Mouse (Mus musculus) limb, embryonic 10.5 days (tissue): ENCODE measurements around the gene Ublcp1. TPM values are rescaled to one million over a fixed set of nuclear protein-coding genes. Genes with fewer than 3 reads are reported as not detected.
A peak's percentile ranks its signal among the peaks of the same experiment; 100 is the strongest.
"Not testable (repeated sequence)": the region's sequence is repeated elsewhere in the genome, so short reads cannot be mapped to it uniquely, and the experiment has no call there.

ENCODE experiments used
- DNase-seq: peaks from one replicate; pipeline ENCODE4 v3.0.0-alpha.2; 2017; ENCODE audit warnings: low spot score
- H3K27ac ChIP-seq: fragments of 300-500 bp; sonication (generic); 2 replicates; pipeline ENCODE4 v1.5.1; 2016; ENCODE audit warnings: mild to moderate bottlenecking
- H3K27me3 ChIP-seq: fragments of 300-500 bp; sonication (generic); 2 replicates; pipeline ENCODE4 v1.6.1; 2016; ENCODE audit warnings: low read depth, mild to moderate bottlenecking; ENCODE audit not compliant: poor library complexity, severe bottlenecking
- H3K36me3 ChIP-seq: fragments of 300-500 bp; sonication (generic); 2 replicates; pipeline ENCODE4 v1.6.1; 2016; ENCODE audit warnings: mild to moderate bottlenecking, moderate library complexity
- H3K4me1 ChIP-seq: fragments of 300-500 bp; sonication (generic); 2 replicates; pipeline ENCODE4 v1.6.1; 2016
- H3K4me3 ChIP-seq: fragments of 300-500 bp; sonication (generic); 2 replicates; pipeline ENCODE4 v1.5.1; 2016; ENCODE audit warnings: mild to moderate bottlenecking, moderate library complexity
- H3K9me3 ChIP-seq: fragments of 300-500 bp; sonication (generic); replicated peaks from 2 replicates; pipeline ENCODE4 v1.6.1; 2016; ENCODE audit warnings: mild to moderate bottlenecking
- WGBS: fragments of 180-500 bp; shearing (Covaris S2); methylation state at CpG from one replicate; pipeline ENCODE4 v1.1.7; 2016; 5-methylcytosine and 5-hydroxymethylcytosine counted together
- polyA plus RNA-seq: library from polyadenylated mRNA; unstranded; fragments of >200 nt; fragmentation: Nextera tagmentation; extraction: Ambion mirVana; gene quantifications from 2 replicates; pipeline ENCODE4 v1.2.1, GENCODE M21; 2016

Gene Ublcp1
- polyA plus RNA-seq, 1 experiment from 2014 or later, result 84.8 TPM

DNA sequence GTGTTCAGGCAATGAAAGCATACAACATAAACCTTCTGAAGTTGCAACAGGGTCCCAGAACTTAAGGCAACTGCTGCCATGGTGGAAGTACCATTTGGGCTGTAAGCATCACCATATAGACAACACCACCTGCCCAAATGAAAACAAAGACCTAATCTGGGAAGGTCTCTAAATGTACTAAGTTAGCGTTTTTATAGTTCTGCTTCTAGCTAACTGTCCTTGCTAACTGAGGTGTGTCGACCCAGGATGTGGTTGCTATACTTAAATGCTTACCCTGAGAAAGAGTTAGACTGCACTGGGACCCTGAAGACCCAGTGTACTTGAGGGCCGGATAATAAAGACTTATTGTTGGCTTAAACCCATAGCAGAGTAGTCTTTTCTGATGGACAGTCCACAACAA is 5.2 kb upstream of the Ublcp1 start:
- Histone ChIP-seq H3K4me3 (no peak overlapping the region), H3K27me3 (no peaks in the 10 kb centered on the region), H3K27ac (no peak overlapping the region), H3K4me1 (peaks cover 7% of the 10 kb centered on the region), H3K36me3 (no peaks in the 10 kb centered on the region), H3K9me3 (no peaks in the 10 kb centered on the region)
- no peak for DNase-seq
- WGBS, result 75% methylated on average over 3 of the region's 3 CpGs

DNA sequence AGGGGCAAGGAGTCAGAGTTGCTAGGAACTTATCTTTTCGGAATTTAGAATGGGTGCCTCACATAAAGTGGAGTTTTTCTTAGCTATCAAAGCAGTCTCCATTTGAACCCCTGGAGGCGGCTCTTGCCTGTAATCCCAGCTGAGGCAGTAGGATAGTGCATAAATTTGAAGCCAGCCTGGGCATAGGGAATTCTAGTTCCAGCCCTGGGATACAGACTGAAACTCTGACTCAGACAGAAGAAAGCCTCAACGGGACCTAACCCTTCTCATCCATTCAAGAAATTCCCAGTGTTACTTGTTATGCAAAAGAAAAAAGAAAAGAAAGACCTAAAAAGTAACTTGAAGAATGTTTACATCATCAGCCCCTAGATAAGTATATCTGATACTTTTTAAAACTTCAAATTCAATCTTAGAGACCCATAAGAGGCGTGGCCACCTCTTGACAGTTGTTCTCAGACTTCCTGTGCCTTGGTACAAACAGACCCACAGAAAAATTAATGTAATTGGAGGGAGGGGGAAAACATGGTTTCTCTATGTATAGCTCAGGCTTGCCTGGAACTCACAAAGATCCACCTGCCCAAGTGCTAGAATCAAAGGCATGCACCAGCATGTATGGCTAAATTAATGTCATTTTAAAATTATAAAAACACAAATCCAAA is 1.2 kb upstream of the Ublcp1 start:
- Histone ChIP-seq H3K4me1 (peaks cover 19% of the 10 kb centered on the region), H3K36me3 (no peaks in the 10 kb centered on the region), H3K27me3 (no peaks in the 10 kb centered on the region), H3K27ac (peak overlapping the region; percentile 89), H3K9me3 (no peaks in the 10 kb centered on the region), H3K4me3 (peak overlapping the region; percentile 89)
- DNase-seq, result no peak
- WGBS, result 25% methylated on average over 4 of the region's 4 CpGs

DNA sequence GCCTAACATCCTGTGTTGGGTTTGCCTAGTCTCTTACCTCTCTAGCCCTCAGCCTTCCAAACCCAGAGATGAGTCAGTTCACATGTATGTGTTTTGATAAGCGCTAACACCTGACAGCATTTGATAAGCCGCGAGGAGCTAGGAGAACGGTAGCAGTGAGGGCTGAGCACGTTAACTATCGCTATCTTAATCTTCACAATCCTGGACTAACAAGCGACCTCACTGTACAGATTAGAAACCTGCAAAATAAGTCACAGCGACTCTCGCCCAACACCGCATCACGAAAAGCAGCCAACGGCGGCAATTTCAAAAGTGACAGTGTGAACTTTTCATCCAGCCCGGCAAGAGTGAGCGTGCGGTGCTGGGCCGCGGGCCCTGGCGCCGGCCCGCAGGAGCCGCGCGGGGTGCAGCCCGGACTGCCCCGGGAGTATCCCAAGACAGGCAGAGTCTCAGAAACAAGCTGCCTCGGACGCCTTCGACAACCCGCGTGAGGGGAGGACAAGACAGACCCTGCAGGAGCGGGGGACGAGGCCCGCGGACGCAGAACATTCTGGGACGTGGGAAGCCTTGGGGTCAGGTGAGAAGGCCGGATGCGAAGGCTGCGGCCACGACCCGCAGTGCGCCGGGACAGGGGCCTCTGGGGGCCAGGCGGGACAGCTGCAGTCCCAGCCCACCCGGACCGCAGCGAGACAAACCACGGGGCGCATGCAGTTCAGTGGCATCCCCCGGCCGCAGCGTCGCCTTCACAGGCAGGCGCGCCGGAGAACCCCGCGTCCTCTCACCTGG is 459 bp downstream of the Ublcp1 start:
- no peak for DNase-seq
- WGBS, result 1% methylated on average over 59 of the region's 59 CpGs
- Histone ChIP-seq H3K4me3 (peak overlapping the region; percentile 89), H3K4me1 (peaks cover 19% of the 10 kb centered on the region), H3K27me3 (no peaks in the 10 kb centered on the region), H3K36me3 (peaks cover 15% of the 10 kb centered on the region), H3K9me3 (no peaks in the 10 kb centered on the region), H3K27ac (peak overlapping the region; percentile 89)

DNA sequence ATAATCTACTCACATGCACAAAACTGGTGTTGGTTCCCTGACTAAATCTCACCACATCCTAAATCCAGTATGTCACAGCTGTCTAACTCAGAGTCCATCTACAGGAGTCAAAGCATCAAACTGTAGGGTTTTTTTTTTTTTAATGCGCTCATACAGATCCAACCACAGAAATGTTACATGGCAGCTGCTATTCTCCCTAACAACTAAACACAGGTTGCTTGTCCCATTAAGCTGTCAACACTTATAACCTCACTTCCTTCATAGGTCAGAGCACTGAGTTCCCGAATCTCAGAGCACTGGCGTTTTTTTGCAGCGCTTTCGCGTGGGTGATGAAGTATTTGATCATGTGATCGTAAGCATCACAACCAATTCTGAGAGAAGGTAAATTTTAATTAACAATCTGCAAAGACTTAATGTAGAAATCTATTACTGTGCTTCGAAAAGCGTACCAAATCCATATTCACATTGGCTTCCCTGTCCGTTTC is 1.9 kb downstream of the Ublcp1 start:
- H3K9me3 ChIP-seq, result no peaks in the 10 kb centered on the region
- peaks cover 19% of the 10 kb centered on the region for H3K4me1 ChIP-seq
- H3K27me3 ChIP-seq, result no peaks in the 10 kb centered on the region
- H3K4me3 ChIP-seq, result no peak overlapping the region
- 75% methylated on average over 10 of the region's 10 CpGs for WGBS
- DNase-seq, result no peak
- H3K36me3 ChIP-seq, result peaks cover 23% of the 10 kb centered on the region
- H3K27ac ChIP-seq, result no peak overlapping the region

DNA sequence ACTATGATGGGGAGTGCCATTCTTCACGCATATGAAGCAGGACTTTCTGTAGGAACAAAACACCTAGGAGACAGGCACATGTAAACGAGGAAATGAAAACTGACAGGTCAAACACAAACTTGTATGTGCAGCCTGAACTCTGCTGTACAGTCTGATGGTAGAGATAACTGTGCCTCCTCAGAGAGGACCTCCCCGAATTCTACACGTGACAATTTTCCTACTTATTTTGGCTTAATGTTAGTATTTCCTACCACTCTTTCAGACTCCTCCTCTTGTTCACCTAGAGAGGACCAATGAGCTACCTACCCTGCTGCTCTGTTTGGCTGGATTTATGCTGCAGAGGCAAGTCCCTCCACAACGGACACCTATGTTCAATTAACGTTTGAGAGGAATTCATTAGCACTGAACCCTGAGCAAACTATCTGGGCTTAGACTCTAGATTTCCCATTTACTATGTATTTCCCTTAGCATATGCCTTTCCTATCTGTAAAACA is 3.3 kb downstream of the Ublcp1 start:
- peaks cover 19% of the 10 kb centered on the region for H3K4me1 ChIP-seq
- H3K27ac ChIP-seq, result no peak overlapping the region
- WGBS, result 83% methylated on average over 6 of the region's 6 CpGs
- H3K4me3 ChIP-seq, result no peak overlapping the region
- no peaks in the 10 kb centered on the region for H3K27me3 ChIP-seq
- DNase-seq, result no peak
- no peaks in the 10 kb centered on the region for H3K9me3 ChIP-seq
- peaks cover 27% of the 10 kb centered on the region for H3K36me3 ChIP-seq

DNA sequence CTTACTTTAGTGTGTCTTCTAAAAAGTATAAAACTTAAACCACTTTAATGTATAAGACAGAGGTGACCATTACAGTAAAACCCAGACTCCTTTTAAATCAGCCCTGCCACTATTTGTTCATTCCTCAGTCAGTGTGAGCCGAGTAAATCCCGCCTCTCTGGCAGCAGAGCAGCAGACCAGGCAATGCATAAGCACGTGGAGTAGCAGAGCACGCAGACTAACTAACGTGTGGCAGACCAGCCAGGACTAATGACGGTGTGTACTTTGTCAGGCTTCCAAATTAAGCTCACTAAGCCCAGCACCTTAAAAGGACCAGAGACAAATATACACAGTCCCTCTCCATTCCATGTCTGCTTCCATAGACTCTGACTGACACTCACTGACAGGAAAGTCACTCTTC is 8.8 kb downstream of the Ublcp1 start:
- WGBS, result 87% methylated on average over 6 of the region's 6 CpGs
- H3K36me3 ChIP-seq, result peaks cover 76% of the 10 kb centered on the region

DNA sequence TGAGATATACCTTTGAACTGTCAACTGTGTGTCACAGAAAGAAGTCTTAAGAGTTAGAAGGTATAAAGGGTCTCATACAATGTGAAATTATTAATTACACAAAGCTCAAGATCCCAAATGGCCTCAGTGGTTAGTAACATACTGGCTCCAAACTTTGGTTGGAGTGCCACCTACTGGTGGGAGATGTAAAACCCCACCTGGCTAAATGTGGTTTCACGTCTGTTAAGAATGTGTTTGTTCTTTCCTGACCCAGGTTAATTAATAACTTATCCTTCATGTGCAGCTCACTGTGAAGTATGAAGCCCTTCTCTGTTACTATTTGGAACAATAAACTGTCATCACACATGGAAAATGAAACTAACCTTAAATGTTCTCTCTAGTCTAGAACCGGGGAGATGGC is 16.9 kb downstream of the Ublcp1 start:
- Histone ChIP-seq H3K4me1 (no peaks in the 10 kb centered on the region), H3K9me3 (no peaks in the 10 kb centered on the region), H3K36me3 (peaks cover 46% of the 10 kb centered on the region), H3K27ac (no peak overlapping the region), H3K4me3 (no peak overlapping the region), H3K27me3 (no peaks in the 10 kb centered on the region)
- no peak for DNase-seq
- WGBS, result 80% methylated on average over 2 of the region's 2 CpGs

More for the DNA sequence above, 8.8 kb downstream of the Ublcp1 start:
- Histone ChIP-seq H3K27me3 (no peaks in the 10 kb centered on the region), H3K4me3 (no peak overlapping the region), H3K4me1 (no peaks in the 10 kb centered on the region), H3K9me3 (no peaks in the 10 kb centered on the region), H3K27ac (no peak overlapping the region)
- no peak for DNase-seq

DNA sequence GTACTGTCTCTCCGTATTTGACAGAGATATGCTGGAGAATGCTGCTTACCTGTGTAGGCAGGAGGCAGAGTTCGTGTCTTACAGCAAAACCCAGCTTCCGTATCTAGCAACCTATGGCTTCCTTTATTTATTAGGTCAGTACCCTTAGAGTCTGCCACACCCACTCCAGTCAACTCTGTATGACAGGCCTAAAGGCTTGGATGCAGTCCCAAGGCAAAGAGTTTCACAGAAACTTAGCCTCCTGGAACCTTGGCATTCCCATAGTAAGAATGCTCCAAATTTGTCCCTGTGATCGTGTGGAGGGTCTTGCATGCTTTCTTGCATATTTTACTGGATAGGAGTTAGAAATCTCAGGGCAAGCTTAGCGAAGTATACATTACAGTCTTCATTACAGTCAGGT is 18.3 kb downstream of the Ublcp1 start:
- H3K9me3 ChIP-seq, H3K4me3 ChIP-seq, H3K27ac ChIP-seq, H3K27me3 ChIP-seq, DNase-seq, H3K4me1 ChIP-seq: not testable (repeated sequence)
- WGBS, result 96% methylated on average over 5 of the region's 5 CpGs
- H3K36me3 ChIP-seq, result peaks cover 33% of the 10 kb centered on the region

DNA sequence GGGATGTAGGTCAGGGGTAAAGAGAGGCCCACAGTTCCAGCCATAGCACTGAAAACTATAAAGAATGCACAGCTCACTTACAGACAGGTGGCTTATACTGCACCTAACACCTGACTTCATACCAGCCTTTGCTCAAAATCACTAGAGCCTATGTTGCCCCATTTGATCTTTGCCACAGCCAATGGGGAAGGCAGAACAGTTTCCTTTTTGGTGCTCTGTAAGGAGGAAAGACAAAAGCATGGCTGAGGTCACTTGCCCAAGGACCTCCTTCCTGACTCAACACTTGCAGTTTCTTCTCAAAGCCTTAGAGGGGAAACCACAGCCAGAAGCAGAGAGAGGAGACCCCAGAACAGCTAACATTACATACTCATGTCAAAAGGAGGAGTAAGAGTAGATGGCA is 19.3 kb downstream of the Ublcp1 start:
- no peaks in the 10 kb centered on the region for H3K27me3 ChIP-seq
- H3K36me3 ChIP-seq, result peaks cover 24% of the 10 kb centered on the region
- no peaks in the 10 kb centered on the region for H3K9me3 ChIP-seq
- no peak for DNase-seq
- H3K27ac ChIP-seq, result no peak overlapping the region
- H3K4me3 ChIP-seq, result no peak overlapping the region
- H3K4me1 ChIP-seq, result no peaks in the 10 kb centered on the region

DNA sequence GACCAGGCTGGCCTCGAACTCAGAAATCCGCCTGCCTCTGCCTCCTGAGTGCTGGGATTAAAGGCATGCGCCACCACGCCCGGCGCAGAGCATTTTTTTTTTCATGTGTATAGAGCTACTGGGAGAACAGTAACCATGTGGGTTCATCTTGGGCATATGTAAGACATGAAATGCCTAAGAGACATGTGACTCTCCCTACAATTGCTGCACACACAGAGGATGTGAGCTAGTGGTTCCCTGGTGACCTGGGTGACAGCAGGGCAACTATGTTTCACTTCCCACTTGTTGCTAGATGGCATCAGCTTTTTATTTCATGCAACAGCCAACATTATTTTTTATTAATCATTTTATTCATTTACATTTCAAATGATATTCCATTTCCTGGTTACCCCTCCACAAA is 32.5 kb downstream of the Ublcp1 start:
- Histone ChIP-seq H3K27ac (no peak overlapping the region), H3K4me1 (no peaks in the 10 kb centered on the region), H3K36me3 (no peaks in the 10 kb centered on the region), H3K27me3 (no peaks in the 10 kb centered on the region), H3K9me3 (no peaks in the 10 kb centered on the region), H3K4me3 (no peak overlapping the region)
- no peak for DNase-seq
- WGBS, result 94% methylated on average over 6 of the region's 6 CpGs

DNA sequence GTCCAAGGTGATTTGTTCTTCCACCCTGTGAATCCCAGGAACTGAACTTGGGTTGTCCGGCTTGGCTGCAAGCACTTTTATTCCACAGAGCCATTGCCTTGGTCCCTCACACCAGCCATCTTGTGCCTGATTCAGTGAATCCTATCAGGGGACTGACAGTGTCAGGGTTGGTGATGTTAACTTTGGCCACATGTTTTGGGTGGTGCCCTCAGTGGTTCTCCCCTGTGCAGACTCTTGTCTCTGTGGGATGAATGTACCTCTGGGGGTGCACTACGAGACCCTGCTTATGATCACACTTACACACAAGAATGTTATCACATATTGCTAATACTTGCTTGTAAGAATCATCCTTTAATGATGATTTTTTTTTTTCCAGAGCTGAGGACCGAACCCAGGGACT is 40.3 kb downstream of the Ublcp1 start:
- no peak overlapping the region for H3K4me3 ChIP-seq
- H3K27me3 ChIP-seq, result no peaks in the 10 kb centered on the region
- H3K4me1 ChIP-seq, result peaks cover 2% of the 10 kb centered on the region; the same call in 1 of the 2 replicates
- DNase-seq, result no peak
- H3K27ac ChIP-seq, result no peak overlapping the region
- no peaks in the 10 kb centered on the region for H3K36me3 ChIP-seq
- WGBS, result 93% methylated on average over 3 of the region's 3 CpGs
- no peaks in the 10 kb centered on the region for H3K9me3 ChIP-seq

DNA sequence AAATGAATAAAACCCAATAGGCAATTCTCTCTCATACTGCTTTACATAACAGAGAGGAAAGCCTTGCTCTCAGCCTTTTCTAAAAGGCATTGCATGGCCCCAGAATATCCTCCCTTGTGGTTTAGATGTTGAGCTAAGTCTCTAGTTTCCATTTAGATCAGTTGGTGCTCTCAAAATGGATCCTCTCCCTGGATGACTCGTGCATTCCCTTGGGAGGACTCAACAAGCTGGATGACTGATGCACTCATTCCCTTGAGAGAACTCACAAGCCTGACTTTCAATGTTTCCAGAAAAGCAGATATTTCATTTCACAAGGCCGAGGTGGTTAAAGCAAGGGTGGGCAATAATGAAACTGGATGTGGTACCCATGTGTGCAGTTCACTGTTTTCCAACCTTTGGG is 42.3 kb downstream of the Ublcp1 start:
- DNase-seq, result no peak
- peaks cover 8% of the 10 kb centered on the region; the same call in 1 of the 2 replicates for H3K4me1 ChIP-seq
- H3K4me3 ChIP-seq, result no peak overlapping the region
- H3K9me3 ChIP-seq, result no peaks in the 10 kb centered on the region
- WGBS, result 83% methylated on average over 2 of the region's 2 CpGs
- H3K36me3 ChIP-seq, result no peaks in the 10 kb centered on the region
- no peak overlapping the region for H3K27ac ChIP-seq
- no peaks in the 10 kb centered on the region for H3K27me3 ChIP-seq

DNA sequence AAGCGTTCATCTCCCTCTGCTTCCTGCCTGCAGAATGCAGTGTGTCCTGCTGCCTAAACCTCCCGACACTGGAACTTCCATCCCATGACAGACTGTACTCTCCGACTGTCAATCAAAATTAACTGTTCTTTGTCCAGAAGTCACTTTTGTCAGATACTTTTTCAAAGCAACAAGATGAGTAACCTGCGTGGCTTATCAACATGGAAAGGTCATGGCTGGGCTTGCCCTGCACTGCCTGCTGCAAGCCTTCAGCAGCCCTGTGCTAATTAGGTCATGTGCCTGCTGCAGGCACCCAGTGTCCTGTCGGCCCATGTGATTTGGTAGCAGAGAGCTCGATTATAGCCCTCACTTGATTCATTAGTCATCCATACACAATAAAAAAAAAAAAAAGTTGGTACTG is 44.7 kb downstream of the Ublcp1 start:
- no peaks in the 10 kb centered on the region for H3K36me3 ChIP-seq
- no peak for DNase-seq
- peaks cover 8% of the 10 kb centered on the region; the same call in 1 of the 2 replicates for H3K4me1 ChIP-seq
- no peaks in the 10 kb centered on the region for H3K27me3 ChIP-seq
- 73% methylated on average over 6 of the region's 6 CpGs for WGBS
- no peak overlapping the region for H3K4me3 ChIP-seq
- H3K27ac ChIP-seq, result no peak overlapping the region
- no peaks in the 10 kb centered on the region for H3K9me3 ChIP-seq
